Mouse (Mus musculus) right cerebral cortex, postnatal 10 days (tissue): Measurements from ENCODE around the gene Fam166a.
"Not testable (repeated sequence)": the region's sequence is repeated elsewhere in the genome, so short reads cannot be mapped to it uniquely, and the experiment has no call there.

Experiments used
- DNase-seq, 2 experiments: peaks; one replicate each; pipeline ENCODE4 v3.0.0; 2021; ENCODE audit warnings: low spot score in 2 of 2

The Fam166a gene

GRCm38 (mm10) chr2:25241438-25241775 lies 22.9 kb downstream of the Fam166a start:
- DNase-seq = no peak

GRCm38 (mm10) chr2:25242101-25242506 lies 23.6 kb downstream of the Fam166a start, which contains the start of the genes Rnf208 and Cysrt1:
Gene Rnf208 (plus strand): TSS chr2:25242255.
Gene Cysrt1 (minus strand): TSS chr2:25242452.
- peak; percentile 65 for DNase-seq

- no peak for DNase-seq
Measured at GRCm38 (mm10) chr2:25243342-25243741, 24.8 kb downstream of the Fam166a start.

DNA sequence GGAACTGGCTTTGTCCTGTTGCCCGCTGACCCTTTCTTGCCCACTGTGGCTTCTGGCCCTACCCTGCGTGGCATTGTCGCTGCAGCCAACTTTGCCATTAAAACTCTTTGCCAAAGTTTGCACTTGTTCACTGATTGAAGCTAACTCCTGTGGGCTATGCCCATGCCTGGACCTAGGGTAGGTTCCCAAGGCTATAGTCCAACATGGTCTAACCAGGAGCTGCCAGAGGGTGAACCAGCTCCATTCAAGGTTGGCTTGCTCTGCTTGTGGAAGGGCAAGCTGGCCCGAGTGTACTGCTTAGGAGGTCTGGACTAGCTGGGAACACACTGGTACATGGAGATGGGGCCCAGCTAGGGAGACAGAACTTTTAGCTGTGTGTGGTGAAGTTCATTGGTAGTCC lies 25.6 kb downstream of the Fam166a start:
- DNase-seq = no peak

DNA sequence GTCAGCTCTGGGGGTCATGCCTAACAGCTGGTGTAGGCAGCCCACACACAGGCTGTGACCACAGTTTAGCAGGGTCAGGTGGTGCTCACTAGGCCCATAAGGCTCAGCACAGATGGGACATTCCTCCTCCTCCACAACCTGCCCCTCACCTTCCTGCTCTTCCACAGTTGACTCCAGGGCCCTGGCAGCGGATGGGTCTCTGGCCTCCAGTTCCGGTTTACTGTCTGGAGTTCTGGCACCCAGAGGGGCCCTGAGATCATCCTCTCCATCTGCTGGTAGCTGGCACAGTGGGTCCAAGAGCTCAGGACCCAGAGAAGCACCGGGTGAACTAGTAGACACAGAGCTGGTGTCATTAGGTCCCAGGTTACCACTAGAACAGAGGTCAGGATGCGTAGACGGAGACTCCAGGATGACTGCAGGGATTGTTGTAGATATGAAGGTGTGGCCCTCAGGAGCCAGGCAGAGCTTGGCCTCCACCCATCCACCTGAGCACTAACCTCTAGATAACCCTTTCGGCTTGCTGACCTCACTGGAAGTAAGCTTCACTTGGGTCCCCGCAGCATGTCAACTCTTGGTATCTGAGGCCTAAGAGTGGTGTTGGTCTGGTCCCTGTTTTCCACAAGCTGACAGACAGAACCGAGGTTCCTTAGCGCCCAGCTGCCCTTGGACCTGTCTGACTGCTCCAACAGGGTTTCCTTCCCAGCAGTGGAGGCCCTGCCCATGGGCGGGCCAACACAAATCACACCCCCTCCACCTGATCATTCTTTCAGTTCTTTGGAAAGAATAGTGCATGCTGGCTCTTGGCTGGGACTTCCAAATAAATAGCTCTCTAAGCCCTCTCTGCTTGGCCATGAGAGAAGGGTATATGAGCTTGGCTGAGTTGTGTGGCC lies 27.9 kb downstream of the Fam166a start, which contains the start of gene AL732309.1:
TSS of gene AL732309.1 (minus strand) at position 681 of the 890 bp plus-strand sequence.
- DNase-seq = no peak

- no peak for DNase-seq
Measured at GRCm38 (mm10) chr2:25252331-25252730, 33.8 kb downstream of the Fam166a start.

- peak; percentile 92 to 93 for DNase-seq
Measured at GRCm38 (mm10) chr2:25255284-25255779, 36.8 kb downstream of the Fam166a start, which contains the start of gene Tmem203. Gene Tmem203 (plus strand): TSS chr2:25255439.

DNA sequence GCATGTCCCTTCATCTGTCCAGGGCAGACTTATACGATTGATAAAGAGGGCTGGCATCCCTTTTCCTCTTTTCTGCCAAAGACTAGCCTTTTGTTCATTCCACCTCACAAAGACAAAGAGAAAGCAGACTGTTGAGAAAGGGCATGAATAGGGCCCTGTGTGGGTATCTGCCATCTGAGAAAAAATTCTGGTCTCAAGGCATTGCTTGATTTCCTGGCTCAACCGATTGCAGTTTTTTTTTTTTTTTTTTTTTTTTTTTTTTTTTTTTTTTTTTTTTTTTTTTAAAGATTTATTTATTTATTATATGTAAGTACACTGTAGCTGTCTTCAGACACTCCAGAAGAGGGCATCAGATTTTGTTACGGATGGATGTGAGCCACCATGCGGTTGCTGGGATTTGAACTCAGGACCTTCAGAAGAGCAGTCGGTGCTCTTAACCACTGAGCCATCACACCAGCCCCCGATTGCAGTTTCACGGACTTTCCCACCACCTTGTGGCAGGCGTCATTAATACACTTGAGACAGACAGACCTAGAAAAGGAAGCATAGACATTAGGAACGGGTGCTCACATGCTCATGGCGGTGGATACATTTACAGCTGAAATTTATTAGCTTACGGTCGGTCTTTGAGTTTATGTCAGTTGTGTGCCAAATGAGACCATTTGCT lies 38.0 kb downstream of the Fam166a start:
- DNase-seq = peak in 1 of 2 experiments; percentile 56

GRCm38 (mm10) chr2:25257250-25257649 lies 38.7 kb downstream of the Fam166a start:
- DNase-seq = not testable (repeated sequence)

- DNase-seq = no peak
Measured at GRCm38 (mm10) chr2:25258887-25259286, 40.3 kb downstream of the Fam166a start.

- DNase-seq = no peak
Measured at GRCm38 (mm10) chr2:25261870-25262269, 43.3 kb downstream of the Fam166a start.

DNA sequence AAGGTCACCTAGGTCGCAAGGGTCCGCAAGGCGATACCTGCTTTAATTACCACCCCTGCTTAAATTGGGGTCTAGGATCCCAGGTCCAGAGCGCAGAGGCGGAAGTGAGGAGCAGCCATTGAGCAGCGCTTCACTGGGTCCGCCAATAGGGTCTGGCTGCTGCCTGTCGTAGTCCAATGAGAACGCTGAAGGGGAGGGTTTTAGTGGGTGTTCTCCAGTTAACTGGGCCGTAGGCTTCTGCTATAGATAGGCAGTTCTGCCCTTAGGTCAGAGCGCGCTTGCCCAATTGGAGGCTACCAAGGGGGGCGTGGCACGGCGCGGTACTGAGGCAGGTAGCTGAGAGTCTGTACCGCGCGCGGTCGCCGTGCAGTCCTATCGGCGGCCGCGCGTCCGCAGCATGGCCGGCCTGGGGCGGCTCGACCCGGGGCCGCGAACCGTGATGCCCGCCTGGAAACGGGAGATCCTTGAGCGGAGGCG lies 43.8 kb downstream of the Fam166a start, which contains the start of gene Tprn:
TSS of gene Tprn (plus strand) at position 328 of the 477 bp plus-strand sequence.
- peak; percentile 96 to 99 for DNase-seq

DNA sequence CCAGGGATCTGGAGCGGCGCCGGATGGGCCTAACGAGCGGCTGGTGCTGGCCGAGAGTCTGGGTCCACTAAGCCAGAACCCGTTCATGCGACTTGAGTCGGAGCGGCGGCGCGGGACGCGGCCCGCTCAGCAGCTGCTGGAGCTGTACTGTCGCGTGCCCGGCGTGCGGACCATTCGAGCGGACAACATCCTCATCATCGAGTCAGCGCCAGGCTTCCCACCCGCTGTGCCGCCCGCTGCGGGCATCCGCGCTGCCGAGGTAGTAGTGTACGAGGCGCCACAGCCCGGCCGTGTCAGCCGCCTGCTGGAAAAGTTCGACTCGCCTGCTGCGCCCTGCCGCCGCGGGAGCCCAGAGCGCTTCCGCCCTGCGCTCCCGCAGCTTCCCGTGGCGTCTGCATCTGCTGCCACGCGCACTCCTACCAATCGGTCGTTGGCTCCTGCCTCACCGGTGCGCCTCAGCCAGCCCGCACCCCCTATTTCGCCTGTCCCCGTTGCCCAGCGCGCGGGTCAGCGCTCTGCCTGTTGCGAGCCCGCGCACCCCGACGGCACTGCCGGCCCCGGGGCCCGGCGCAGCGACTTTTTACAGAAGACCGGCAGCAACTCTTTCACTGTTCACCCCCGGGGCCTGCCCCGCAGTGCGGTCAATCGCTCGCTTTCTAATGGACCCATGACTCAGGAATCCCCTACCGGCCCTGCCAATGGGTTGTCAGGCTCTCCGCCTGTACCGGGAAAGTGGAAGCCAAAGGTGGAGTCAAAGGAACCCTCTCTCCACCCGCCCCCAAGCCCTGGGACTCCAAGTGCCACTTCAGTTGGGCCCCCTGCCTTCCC lies 44.5 kb downstream of the Fam166a start:
- DNase-seq = peak; percentile 58 to 65

DNA sequence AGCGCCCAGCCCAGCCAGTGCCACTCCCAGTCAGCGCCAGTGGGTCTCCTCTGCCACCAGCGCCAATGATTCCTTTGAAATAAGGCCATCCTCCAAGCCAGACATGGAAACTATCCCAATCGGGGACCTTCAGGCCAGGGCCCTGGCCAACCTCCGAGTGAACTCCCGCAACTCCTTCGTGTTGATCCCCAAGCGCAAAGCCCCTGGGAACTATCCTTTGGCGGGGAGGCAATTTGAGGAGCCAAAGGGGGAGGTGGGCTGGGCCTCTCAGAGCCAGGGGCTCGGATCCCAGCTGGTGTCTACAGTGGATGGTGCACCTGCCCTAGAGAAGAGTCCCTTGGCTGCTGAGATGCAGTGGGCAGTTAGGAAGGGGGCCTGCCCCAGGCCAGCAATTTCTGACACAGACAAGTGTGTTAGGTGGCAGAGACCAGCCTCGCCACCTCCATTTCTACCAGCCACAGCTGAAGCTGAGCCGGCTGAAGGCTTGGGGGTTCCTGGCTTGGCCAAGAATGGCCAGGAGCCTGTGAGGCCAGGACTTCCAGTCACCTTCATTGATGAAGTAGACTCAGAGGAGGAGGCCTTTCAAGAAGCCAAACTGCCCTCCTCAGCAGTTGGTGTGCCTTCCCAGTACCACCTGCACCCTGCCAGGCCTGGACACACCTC lies 45.2 kb downstream of the Fam166a start:
- peak in 1 of 2 experiments; percentile 28 for DNase-seq

DNA sequence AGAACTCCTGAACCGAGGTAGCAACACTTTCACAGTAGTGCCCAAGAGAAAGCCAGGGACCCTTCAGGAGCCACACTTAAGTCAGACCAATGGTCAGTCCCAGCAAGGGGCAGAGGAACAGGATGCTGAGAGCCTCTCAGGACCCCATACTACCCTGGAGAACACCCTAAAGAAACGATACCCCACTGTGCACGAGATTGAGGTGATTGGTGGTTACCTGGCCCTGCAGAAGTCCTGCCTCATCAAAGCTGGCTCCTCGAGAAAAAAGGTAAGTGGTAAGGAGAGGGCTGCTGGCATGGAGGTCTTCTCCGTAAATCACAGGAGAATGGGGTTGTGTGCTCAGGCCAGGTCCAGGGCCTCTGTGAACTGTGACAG lies 45.7 kb downstream of the Fam166a start:
- no peak for DNase-seq

- no peak for DNase-seq
Measured at GRCm38 (mm10) chr2:25264851-25265250, 46.3 kb downstream of the Fam166a start.

- DNase-seq = no peak
Measured at GRCm38 (mm10) chr2:25265897-25266656, 47.5 kb downstream of the Fam166a start.

DNA sequence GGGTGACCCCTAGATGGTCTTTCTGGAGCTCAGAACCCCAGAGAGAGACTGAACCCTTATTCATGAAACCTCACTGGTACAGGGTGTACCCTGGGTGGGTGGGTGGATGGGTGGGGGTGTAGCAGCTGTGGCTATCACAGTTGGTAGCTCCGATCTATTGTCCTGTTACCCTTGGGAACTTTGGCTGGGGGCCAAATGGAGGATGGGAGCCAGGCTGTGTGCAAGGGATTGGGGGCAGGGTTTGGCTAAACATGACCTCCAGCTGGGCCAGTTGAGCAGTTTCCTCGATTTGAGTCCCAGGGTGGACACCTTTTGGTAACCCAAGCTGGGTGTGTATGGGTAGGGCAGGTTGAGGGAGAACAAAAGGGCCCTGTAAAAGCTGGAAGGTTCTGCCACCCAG lies 48.2 kb downstream of the Fam166a start:
- DNase-seq = peak in 1 of 2 experiments; percentile 60

DNA sequence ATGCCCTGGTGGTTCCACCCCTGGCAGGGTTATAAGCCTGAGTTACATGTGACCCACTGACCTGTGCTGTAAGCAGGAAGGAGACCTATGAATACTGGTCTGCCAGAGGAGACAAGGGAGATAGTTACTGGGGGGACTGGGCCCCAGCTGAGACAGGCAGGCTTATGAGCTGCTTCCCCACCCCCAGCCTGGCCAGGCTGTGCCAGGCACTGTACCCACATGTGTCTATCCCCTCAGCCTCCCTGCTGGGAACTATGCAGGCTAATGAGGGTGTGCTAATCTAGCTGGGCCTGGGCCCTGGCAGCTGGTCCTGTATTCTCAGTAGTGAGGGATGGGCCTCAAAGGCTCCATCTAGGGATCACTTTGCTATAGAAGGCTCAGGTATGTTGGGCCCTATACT lies 48.7 kb downstream of the Fam166a start:
- no peak for DNase-seq

GRCm38 (mm10) chr2:25267746-25268309 lies 49.3 kb downstream of the Fam166a start:
- DNase-seq = no peak
